Mouse (Mus musculus): ENCODE results near the gene Cttnbp2nl.

GRCm38 (mm10) chr3:104962141-104962611 lies 90.8 kb downstream of the Cttnbp2nl start:
- TF ChIP-seq MAFK (IDR thresholded peaks at IDR 0.05; ENCODE audit: insufficient read depth, low read depth, low read length) (no peak), HCFC1 (IDR thresholded peaks at IDR 0.05; ENCODE audit: borderline replicate concordance, insufficient read depth, low read length) (no peak), ZC3H11A (IDR thresholded peaks at IDR 0.05; ENCODE audit: borderline replicate concordance, low read depth, low read length) (no peak), CHD2 (IDR thresholded peaks at IDR 0.05; ENCODE audit: low read depth, low read length) (no peak)

Data from ES-E14 (cell line).